Mouse (Mus musculus) thymus, postnatal 0 days (tissue): Measurements from ENCODE around the gene Prkag2. TPM values are rescaled to one million over a fixed set of nuclear protein-coding genes. Genes with fewer than 3 reads are reported as not detected.

Experiments used
- DNase-seq: peaks from one replicate; pipeline ENCODE4 v3.0.0-alpha.2; 2015; ENCODE audit warnings: low spot score
- polyA plus RNA-seq: library from polyadenylated mRNA; unstranded; fragments of >200 nt; fragmentation: Nextera tagmentation; extraction: Ambion mirVana; gene quantifications from 2 replicates; pipeline ENCODE4 v1.2.1, GENCODE M21; 2015

The Prkag2 gene
- polyA plus RNA-seq, 1 experiment from 2014 or later: 31.2 TPM

GRCm38 (mm10) chr5:24970552-24971275 is 129.7 kb downstream of the Prkag2 start:
- no peak for DNase-seq

GRCm38 (mm10) chr5:24969241-24969880 is 131.1 kb downstream of the Prkag2 start:
- peak; percentile 58 for DNase-seq

GRCm38 (mm10) chr5:24968792-24969191 is 131.7 kb downstream of the Prkag2 start:
- peak; percentile 43 for DNase-seq

- peak; percentile 37 for DNase-seq
Observed at GRCm38 (mm10) chr5:24967898-24968535, 132.4 kb downstream of the Prkag2 start.

GRCm38 (mm10) chr5:24963776-24964175 is 136.7 kb downstream of the Prkag2 start:
- no peak for DNase-seq

GRCm38 (mm10) chr5:24960791-24961190 is 139.7 kb downstream of the Prkag2 start:
- DNase-seq: no peak

- no peak for DNase-seq
Observed at GRCm38 (mm10) chr5:24959758-24960157, 140.7 kb downstream of the Prkag2 start.

- DNase-seq: no peak
Observed at GRCm38 (mm10) chr5:24958596-24958995, 141.8 kb downstream of the Prkag2 start.

- DNase-seq: no peak
Observed at GRCm38 (mm10) chr5:24956891-24957290, 143.6 kb downstream of the Prkag2 start.

- DNase-seq: peak; percentile 48
Observed at GRCm38 (mm10) chr5:24952842-24953741, 147.3 kb downstream of the Prkag2 start.

- no peak for DNase-seq
Observed at GRCm38 (mm10) chr5:24952212-24952611, 148.2 kb downstream of the Prkag2 start.

- DNase-seq: no peak
Observed at GRCm38 (mm10) chr5:24950891-24951574, 149.4 kb downstream of the Prkag2 start.

- no peak for DNase-seq
Observed at GRCm38 (mm10) chr5:24950039-24950438, 150.4 kb downstream of the Prkag2 start.

- no peak for DNase-seq
Observed at GRCm38 (mm10) chr5:24938046-24938822, 162.2 kb downstream of the Prkag2 start.

- no peak for DNase-seq
Observed at GRCm38 (mm10) chr5:24936451-24936850, 164.0 kb downstream of the Prkag2 start.

GRCm38 (mm10) chr5:24935446-24935845 is 165.0 kb downstream of the Prkag2 start:
- no peak for DNase-seq

GRCm38 (mm10) chr5:24933760-24934159 is 166.7 kb downstream of the Prkag2 start:
- no peak for DNase-seq

- DNase-seq: no peak
Observed at GRCm38 (mm10) chr5:24931578-24932185, 168.8 kb downstream of the Prkag2 start.

GRCm38 (mm10) chr5:24930831-24931577 is 169.4 kb downstream of the Prkag2 start:
- no peak for DNase-seq
